Mouse (Mus musculus) erythroblast, embryonic 14.5 days (primary cell): Measurements from ENCODE around the gene Syne2.

Source experiments
- GATA1 ChIP-seq: IDR thresholded peaks from 2 replicates; pipeline ENCODE4 v1.6.1; 2012; ENCODE audit warnings: low read length, inconsistent platforms, mixed read lengths
- TAL1 ChIP-seq: IDR thresholded peaks from 3 replicates; pipeline ENCODE4 v1.6.1; 2012; ENCODE audit warnings: low read length, inconsistent platforms, mixed read lengths

GRCm38 (mm10) chr12:76128831-76129230 lies 310.9 kb downstream of the Syne2 start:
- TF ChIP-seq TAL1 (no peak), GATA1 (no peak)
